17 mouse cellular contexts compared by ENCODE assay signal in genomic region chr13:52994197-52994881, GRCm38 (mm10). TPM values are rescaled to one million over a fixed set of nuclear protein-coding genes. Genes with fewer than 3 reads are reported as not detected.
A peak's percentile ranks its signal among the peaks of the same experiment; 100 is the strongest.
DNase-seq lines count a peak whose midpoint lies in the region; ATAC-seq and TF ChIP-seq lines count a peak whose summit lies in the region.
"Had no signal": no experiment of that assay in that cellular context is flagged by ENCODE, and none has a peak within 500 bp of the region (broad histone marks: within the 10 kb centered on the region; RNA-seq: fewer than 3 reads in every experiment).

No protein-coding gene starts in this region.

- H3K4me2 ChIP-seq in kidney, embryonic 16.5 days (replicated peaks; ENCODE audit: low read depth, low read length) = no peak overlapping the region
- no peak overlapping the region for H3K4me2 ChIP-seq in intestine, embryonic 15.5 days (replicated peaks)
- H3K4me2 ChIP-seq in stomach, embryonic 14.5 days (replicated peaks; ENCODE audit: low read depth, low read length) = no peak overlapping the region
- H3K4me2 ChIP-seq: limb, embryonic 12.5 days had no signal

- TF ChIP-seq CTCF in kidney, adult 2 months (conservative IDR thresholded peaks at IDR 0.05; ENCODE audit: insufficient read depth, insufficient read length, low read depth, low read length) = no peak

- no peak overlapping the region for H3K9ac ChIP-seq in kidney, embryonic 16.5 days (replicated peaks; ENCODE audit: low read length)
- no peak overlapping the region for H3K9ac ChIP-seq in intestine, embryonic 15.5 days
- no peak overlapping the region for H3K9ac ChIP-seq in stomach, embryonic 14.5 days (replicated peaks; ENCODE audit: low read depth, low read length)
- H3K9ac ChIP-seq: limb, embryonic 12.5 days had no signal

- no peaks in the 10 kb centered on the region for H3K27me3 ChIP-seq in kidney, embryonic 16.5 days (ENCODE audit: insufficient read depth, low read length)
- H3K27me3 ChIP-seq in kidney, adult 2 months (replicated peaks; ENCODE audit: control insufficient read depth, insufficient read depth, low read length) = no peaks in the 10 kb centered on the region
- no peaks in the 10 kb centered on the region for H3K27me3 ChIP-seq in intestine, embryonic 15.5 days (replicated peaks)
- H3K27me3 ChIP-seq in stomach, embryonic 14.5 days (ENCODE audit: control insufficient read depth, insufficient read depth, low read length) = no peaks in the 10 kb centered on the region
- H3K27me3 ChIP-seq: limb, embryonic 12.5 days had no signal

- 0 out of 2 replicates have a peak, but pooled peaks have one; percentile 39 for ATAC-seq in kidney, embryonic 16.5 days (ENCODE audit: low FRiP score, low TSS enrichment)
- peak; percentile 45; the same call in 1 of the 2 replicates for ATAC-seq in intestine, embryonic 15.5 days
- peak; percentile 58; the same call in 1 of the 2 replicates for ATAC-seq in stomach, embryonic 14.5 days (ENCODE audit: insufficient number of reproducible peaks, insufficient read depth, low FRiP score, low read depth)
- ATAC-seq: midbrain, embryonic 16.5 days had no signal

- H3K27ac ChIP-seq in kidney, embryonic 16.5 days (ENCODE audit: low read length) = peak overlapping the region; percentile 53
- H3K27ac ChIP-seq in kidney, adult 2 months (ENCODE audit: insufficient read depth, low read depth, low read length) = no peak overlapping the region
- H3K27ac ChIP-seq in intestine, embryonic 15.5 days = peak overlapping the region; percentile 34
- H3K27ac ChIP-seq in stomach, embryonic 14.5 days (ENCODE audit: low read length) = peak overlapping the region; percentile 83; the same call in 1 of the 2 replicates
- H3K27ac ChIP-seq: limb, embryonic 12.5 days; macrophage had no signal

- no peak for TF ChIP-seq POLR2A in kidney, adult 2 months (IDR thresholded peaks at IDR 0.05; ENCODE audit: low read depth, low read length)

- no peaks in the 10 kb centered on the region for H3K36me3 ChIP-seq in kidney, embryonic 16.5 days (ENCODE audit: insufficient read depth, low read length)
- no peaks in the 10 kb centered on the region for H3K36me3 ChIP-seq in kidney, adult 2 months (ENCODE audit: control insufficient read depth, insufficient read depth, low read length)
- no peaks in the 10 kb centered on the region for H3K36me3 ChIP-seq in intestine, embryonic 15.5 days
- no peaks in the 10 kb centered on the region for H3K36me3 ChIP-seq in stomach, embryonic 14.5 days (ENCODE audit: control insufficient read depth, insufficient read depth, low read length)
- H3K36me3 ChIP-seq: limb, embryonic 12.5 days had no signal

- H3K4me1 ChIP-seq in kidney, embryonic 16.5 days (ENCODE audit: insufficient read depth, low read length) = peaks cover 9% of the 10 kb centered on the region; the same call in 1 of the 2 replicates
- no peaks in the 10 kb centered on the region for H3K4me1 ChIP-seq in kidney, adult 2 months (ENCODE audit: control insufficient read depth, insufficient read depth, low read length)
- H3K4me1 ChIP-seq in intestine, embryonic 15.5 days (replicated peaks) = 0 out of 2 replicates have a peak, but pooled peaks cover 5% of the 10 kb centered on the region
- H3K4me1 ChIP-seq in stomach, embryonic 14.5 days (ENCODE audit: control insufficient read depth, insufficient read depth, low read length) = peaks cover 16% of the 10 kb centered on the region; the same call in 1 of the 2 replicates

- DNase-seq in kidney, adult 2 months = no peak
- DNase-seq in embryo, embryonic 10.5 days (ENCODE audit: low spot score) = peak; percentile 41
- DNase-seq in frontal cortex, postnatal 25 days (ENCODE audit: low spot score in 2 of 2) = no peak
- no peak for DNase-seq in left cerebral cortex, adult 18-20 months (ENCODE audit: low spot score in 2 of 2)
- no peak for DNase-seq in cerebellum, postnatal 36 days
- DNase-seq: adrenal gland, postnatal 25 days; gastrocnemius, postnatal 25 days; heart, postnatal 4 days; kidney, adult 8-10 months; retina, postnatal 1 day; thymus, adult 18-20 months had no signal

- WGBS in kidney, embryonic 16.5 days = 56% methylated on average over 10 of the region's 10 CpGs
- WGBS in kidney, adult 2 months = 68% methylated on average over 10 of the region's 10 CpGs
- 54% methylated on average over 10 of the region's 10 CpGs for WGBS in intestine, embryonic 15.5 days
- 51% methylated on average over 10 of the region's 10 CpGs for WGBS in stomach, embryonic 14.5 days

- H3K4me3 ChIP-seq in kidney, embryonic 16.5 days (ENCODE audit: low read length) = no peak overlapping the region
- no peak overlapping the region for H3K4me3 ChIP-seq in kidney, adult 2 months (ENCODE audit: insufficient read depth, low read depth, low read length)
- no peak overlapping the region for H3K4me3 ChIP-seq in intestine, embryonic 15.5 days (replicated peaks)
- H3K4me3 ChIP-seq in stomach, embryonic 14.5 days (ENCODE audit: low read depth, low read length) = no peak overlapping the region
- H3K4me3 ChIP-seq: limb, embryonic 12.5 days had no signal

- H3K9me3 ChIP-seq in kidney, embryonic 16.5 days (ENCODE audit: low read length) = no peaks in the 10 kb centered on the region
- no peaks in the 10 kb centered on the region for H3K9me3 ChIP-seq in intestine, embryonic 15.5 days
- H3K9me3 ChIP-seq in stomach, embryonic 14.5 days (ENCODE audit: control insufficient read depth, low read depth, low read length) = no peaks in the 10 kb centered on the region

RNA-seq across cellular contexts. Expression of gene Nfil3, which starts 13.5 kb away (rescaled TPM):
- polyA plus RNA-seq in kidney, embryonic 16.5 days (2015; fragmentation: Nextera tagmentation; extraction: Ambion mirVana) = 21.4 and 22.9 TPM in 2 replicates
- 4.0 and 4.2 TPM in 2 replicates for polyA plus RNA-seq in kidney, adult 2 months (2012; rRNA removed)
- polyA plus RNA-seq in intestine, embryonic 15.5 days (2015; fragmentation: Nextera tagmentation; extraction: Ambion mirVana) = 31.9 and 34.4 TPM in 2 replicates
- 25.8 and 26.6 TPM in 2 replicates for polyA plus RNA-seq in stomach, embryonic 14.5 days (2014; fragmentation: Nextera tagmentation; extraction: Ambion mirVana)
- 10 to 100 TPM; 20.3 to 30.0 TPM for total RNA-seq in left cerebral cortex, adult 18-20 months (2021)
